Mouse (Mus musculus): ENCODE measurements at regions not wholly inside any gene's neighbourhood (a gene's known extent, or its start where the extent isn't known, plus 50 kb on each side); places are given as distances from the start of the nearest gene placed in this dataset.

GRCm38 (mm10) chr15:60762071-60762470, 91.5 kb downstream of the Fam84b start:
- DNase-seq (ENCODE audit: low read depth, low spot score) = peak; percentile 40

GRCm38 (mm10) chr15:60760015-60760437, 93.6 kb downstream of the Fam84b start:
- DNase-seq (ENCODE audit: low read depth, low spot score) = peak; percentile 52

- no peak for DNase-seq (ENCODE audit: low read depth, low spot score)
Observed at GRCm38 (mm10) chr15:60754246-60754645, 99.3 kb downstream of the Fam84b start.

- DNase-seq (ENCODE audit: low read depth, low spot score) = peak; percentile 79
Observed at GRCm38 (mm10) chr15:60739598-60739997, 114.0 kb downstream of the Fam84b start.

- DNase-seq (ENCODE audit: low read depth, low spot score) = no peak
Observed at GRCm38 (mm10) chr15:60738258-60738657, 115.3 kb downstream of the Fam84b start.

- no peak for DNase-seq (ENCODE audit: low read depth, low spot score)
Observed at GRCm38 (mm10) chr15:60732416-60732815, 121.2 kb downstream of the Fam84b start.

GRCm38 (mm10) chr15:60728754-60729153, 124.8 kb downstream of the Fam84b start:
- DNase-seq (ENCODE audit: low read depth, low spot score) = no peak

GRCm38 (mm10) chr15:60728337-60728736, 125.2 kb downstream of the Fam84b start:
- no peak for DNase-seq (ENCODE audit: low read depth, low spot score)

GRCm38 (mm10) chr15:60719332-60719731, 134.2 kb downstream of the Fam84b start:
- peak; percentile 8 for DNase-seq (ENCODE audit: low read depth, low spot score)

GRCm38 (mm10) chr15:60708678-60709077, 144.9 kb downstream of the Fam84b start:
- DNase-seq (ENCODE audit: low read depth, low spot score) = peak; percentile 67

- no peak for DNase-seq (ENCODE audit: low read depth, low spot score)
Observed at GRCm38 (mm10) chr15:60706009-60706408, 147.6 kb downstream of the Fam84b start.

GRCm38 (mm10) chr15:60701273-60701672, 152.3 kb downstream of the Fam84b start:
- no peak for DNase-seq (ENCODE audit: low read depth, low spot score)

- no peak for DNase-seq (ENCODE audit: low read depth, low spot score)
Observed at GRCm38 (mm10) chr15:60694746-60695145, 158.8 kb downstream of the Fam84b start.

- peak; percentile 17 for DNase-seq (ENCODE audit: low read depth, low spot score)
Observed at GRCm38 (mm10) chr15:60693751-60694500, 159.7 kb downstream of the Fam84b start.

GRCm38 (mm10) chr15:60692718-60693597, 160.6 kb downstream of the Fam84b start:
- DNase-seq (ENCODE audit: low read depth, low spot score) = no peak

- no peak for DNase-seq (ENCODE audit: low read depth, low spot score)
Observed at GRCm38 (mm10) chr15:60692149-60692548, 161.4 kb downstream of the Fam84b start.

- DNase-seq (ENCODE audit: low read depth, low spot score) = no peak
Observed at GRCm38 (mm10) chr15:60677397-60677796, 176.2 kb downstream of the Fam84b start.

GRCm38 (mm10) chr15:60657572-60657971, 196.0 kb downstream of the Fam84b start:
- DNase-seq (ENCODE audit: low read depth, low spot score) = no peak

- DNase-seq (ENCODE audit: low read depth, low spot score) = no peak
Observed at GRCm38 (mm10) chr15:60655113-60655512, 198.5 kb downstream of the Fam84b start.

- DNase-seq (ENCODE audit: low read depth, low spot score) = no peak
Observed at GRCm38 (mm10) chr15:60649252-60649651, 204.3 kb downstream of the Fam84b start.

GRCm38 (mm10) chr15:60641770-60642169, 211.8 kb downstream of the Fam84b start:
- no peak for DNase-seq (ENCODE audit: low read depth, low spot score)

- no peak for DNase-seq (ENCODE audit: low read depth, low spot score)
Observed at GRCm38 (mm10) chr15:60633457-60633850, 220.1 kb downstream of the Fam84b start.
